Mouse (Mus musculus): Measurements from ENCODE around the gene H2-T24. TPM values are rescaled to one million over a fixed set of nuclear protein-coding genes. Genes with fewer than 3 reads are reported as not detected.
A peak's percentile ranks its signal among the peaks of the same experiment; 100 is the strongest.
"Not testable (repeated sequence)": the region's sequence is repeated elsewhere in the genome, so short reads cannot be mapped to it uniquely, and the experiment has no call there.

Gene H2-T24
- total RNA-seq, 2 experiments from 2014 or later, result 0.54 to 0.80 TPM

DNA sequence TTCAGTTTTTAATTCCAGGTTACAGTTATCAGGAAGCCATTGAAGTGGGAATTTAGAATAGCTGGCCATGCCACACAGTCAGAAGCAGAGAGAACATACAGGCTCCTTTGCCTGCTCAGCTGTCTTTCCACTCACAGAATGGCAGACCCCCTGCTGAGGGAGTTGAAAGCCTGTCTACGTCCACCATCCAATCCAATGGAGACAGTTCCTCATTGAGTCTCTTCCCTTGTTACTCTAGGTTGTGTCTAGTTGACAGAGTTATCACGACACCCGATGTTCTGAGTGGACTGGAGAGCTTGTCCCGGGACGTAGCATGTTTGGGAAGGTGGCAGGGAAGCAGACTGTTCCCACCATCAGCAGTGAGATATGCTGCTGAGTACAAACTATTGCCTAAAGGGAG, 4.8 kb upstream of the H2-T24 start:
- DNase-seq (ENCODE audit: low spot score in 2 of 2), result no peak

DNA sequence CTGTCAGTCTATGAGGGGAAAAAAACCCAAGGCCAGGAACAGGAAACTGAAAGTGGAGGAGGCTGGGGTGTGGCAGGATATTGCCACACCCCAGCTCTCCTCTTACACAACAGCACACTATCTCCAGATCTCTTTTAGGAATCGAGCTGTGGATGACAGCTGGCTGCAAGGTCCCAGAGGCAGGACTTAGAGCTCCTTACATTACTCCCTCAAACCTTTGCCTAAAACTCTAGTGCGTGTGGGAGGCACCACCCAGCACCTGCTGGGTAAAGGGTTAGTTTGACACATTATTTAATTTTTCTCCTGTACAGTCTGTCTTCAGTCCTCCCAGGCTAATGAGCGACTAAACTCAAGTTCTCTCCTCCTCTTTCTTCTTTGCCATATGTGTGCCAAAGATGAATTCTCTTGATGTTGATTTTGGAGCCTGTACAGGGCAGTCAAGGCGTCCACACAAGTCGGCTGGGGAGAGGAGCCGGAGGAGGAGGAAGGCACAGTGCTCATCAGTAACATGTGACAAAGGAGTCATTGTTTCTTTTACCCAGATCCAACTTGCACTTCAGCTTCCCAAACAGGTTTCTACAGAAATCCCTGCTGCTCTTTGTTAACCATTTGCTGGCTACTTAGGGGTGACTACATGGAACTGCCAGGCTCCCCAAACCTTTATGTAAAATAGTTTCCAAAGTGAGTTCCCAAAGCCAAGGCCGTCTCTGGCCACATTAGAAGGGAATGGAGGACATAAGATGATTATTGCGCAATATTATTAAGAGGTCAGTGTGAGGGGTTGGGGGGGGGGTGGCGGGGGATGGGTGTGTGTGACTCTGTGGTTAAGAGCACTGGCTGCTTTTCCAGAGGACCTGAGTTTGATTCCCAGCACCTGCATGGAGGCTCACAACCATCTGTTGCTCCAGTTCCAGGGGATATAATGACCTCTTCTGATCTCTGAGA, 3.6 kb upstream of the H2-T24 start:
- no peak for DNase-seq (ENCODE audit: low spot score in 2 of 2)

- DNase-seq (ENCODE audit: low spot score in 2 of 2), result no peak
Measured at GRCm38 (mm10) chr17:36022922-36023321, 2.6 kb upstream of the H2-T24 start.

GRCm38 (mm10) chr17:36022098-36022497, 1.7 kb upstream of the H2-T24 start:
- DNase-seq (ENCODE audit: low spot score in 2 of 2), result no peak

- DNase-seq (ENCODE audit: low spot score in 2 of 2), result no peak
Measured at GRCm38 (mm10) chr17:36021309-36021708, 949 bp upstream of the H2-T24 start.

DNA sequence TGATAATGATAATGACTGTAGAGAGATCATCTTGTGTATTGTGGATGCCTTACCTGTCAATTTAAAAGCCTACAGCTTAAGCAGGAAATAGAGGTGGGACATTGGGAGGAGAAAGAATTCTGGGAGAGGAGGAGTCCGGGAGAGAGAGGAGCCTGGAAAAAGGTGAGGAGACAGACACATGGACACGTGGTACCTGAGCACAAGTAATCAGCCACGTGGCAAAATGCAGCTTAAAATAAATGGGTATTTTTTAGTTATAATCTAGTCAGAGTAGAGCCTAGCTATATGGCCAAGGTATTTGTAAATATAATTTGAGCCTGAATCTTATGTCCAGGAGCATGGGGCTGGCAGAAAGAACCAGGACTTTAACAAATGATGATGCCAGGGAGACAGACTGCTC, 841 bp downstream of the H2-T24 start:
- DNase-seq (ENCODE audit: low spot score in 2 of 2), result no peak

DNA sequence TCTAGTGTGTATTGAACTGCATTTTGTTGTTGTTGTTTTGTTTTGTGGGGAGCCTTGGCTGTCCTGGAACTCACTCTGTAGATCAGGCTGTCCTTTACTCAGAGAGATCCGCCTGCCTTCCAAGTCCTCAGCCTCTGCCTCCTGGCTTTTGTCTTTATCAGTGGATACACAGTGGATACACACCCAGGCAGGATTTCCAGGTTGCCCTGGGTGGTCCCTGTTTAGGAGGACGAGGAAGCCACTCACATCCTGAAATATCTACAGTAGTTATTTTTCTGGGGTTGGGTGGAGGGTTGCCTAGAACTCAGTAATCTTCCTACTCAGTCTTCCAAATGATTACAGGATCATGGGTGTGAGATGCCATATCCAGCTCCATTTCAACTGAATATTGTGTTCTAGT, 1.4 kb downstream of the H2-T24 start:
- no peak for DNase-seq (ENCODE audit: low spot score in 2 of 2)

- DNase-seq (ENCODE audit: low spot score in 2 of 2), result no peak
Measured at GRCm38 (mm10) chr17:36017046-36017445, 3.3 kb downstream of the H2-T24 start.

- no peak for DNase-seq (ENCODE audit: low spot score in 2 of 2)
Measured at GRCm38 (mm10) chr17:36014977-36015376, 5.4 kb downstream of the H2-T24 start.

DNA sequence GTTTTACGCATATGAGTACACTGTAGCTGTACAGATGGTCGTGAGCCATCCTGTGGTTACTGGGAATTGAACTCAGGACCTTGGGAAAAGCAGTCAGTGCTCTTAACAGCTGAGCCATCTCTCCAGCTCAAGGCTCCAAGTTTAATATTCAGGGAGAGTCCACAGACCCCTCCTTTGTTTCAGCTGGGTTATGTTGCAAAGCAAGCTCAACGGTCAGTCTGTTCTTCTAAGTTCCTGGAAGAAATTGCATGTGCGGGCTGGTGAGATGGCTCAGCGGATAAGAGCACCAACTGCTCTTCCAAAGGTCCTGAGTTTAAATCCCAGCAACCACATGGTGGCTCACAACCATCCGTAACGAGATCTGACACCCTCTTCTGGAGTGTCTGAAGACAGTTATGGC, 16.0 kb downstream of the H2-T24 start:
- DNase-seq (ENCODE audit: low spot score in 2 of 2), result not testable (repeated sequence)

DNA sequence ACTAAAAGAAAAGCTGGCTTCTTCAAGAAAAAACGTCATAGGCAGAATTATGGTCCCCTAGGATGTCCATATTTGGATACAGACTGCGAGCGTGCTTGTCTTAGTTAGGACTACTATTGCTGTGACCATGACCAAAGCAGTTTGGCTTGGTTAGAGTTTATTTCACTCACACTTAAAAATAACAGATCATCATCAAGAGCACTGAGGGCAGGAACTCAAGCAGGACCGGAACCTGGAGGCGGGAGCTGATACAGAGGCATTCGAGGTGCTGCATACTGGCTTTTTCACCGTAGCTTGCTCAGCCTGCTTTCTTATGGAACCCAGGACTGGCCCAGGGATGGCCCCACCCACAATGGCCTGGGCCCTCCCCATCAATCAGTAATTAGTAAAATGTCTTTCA, 17.0 kb downstream of the H2-T24 start:
- no peak for DNase-seq (ENCODE audit: low spot score in 2 of 2)

DNA sequence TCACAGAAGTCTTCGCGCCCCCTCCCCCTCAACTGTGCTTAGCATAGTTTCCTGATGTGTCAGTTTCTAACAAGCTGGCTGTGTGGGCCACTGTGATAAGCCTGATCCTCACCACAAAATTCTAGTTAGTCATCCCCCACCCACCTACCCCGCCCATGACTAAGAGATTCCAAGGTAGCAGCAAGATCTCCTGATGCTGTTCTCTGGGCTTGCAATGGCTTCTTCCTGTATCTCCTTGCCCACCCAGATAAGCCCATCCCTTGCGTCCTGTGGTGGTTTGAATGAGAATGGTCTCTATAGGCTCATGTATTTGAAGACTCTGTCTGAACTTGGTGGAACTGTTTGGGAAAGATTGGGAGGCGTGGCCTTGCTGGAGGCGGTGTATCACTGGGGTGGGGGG, 18.4 kb downstream of the H2-T24 start:
- no peak for DNase-seq (ENCODE audit: low spot score in 2 of 2)

DNA sequence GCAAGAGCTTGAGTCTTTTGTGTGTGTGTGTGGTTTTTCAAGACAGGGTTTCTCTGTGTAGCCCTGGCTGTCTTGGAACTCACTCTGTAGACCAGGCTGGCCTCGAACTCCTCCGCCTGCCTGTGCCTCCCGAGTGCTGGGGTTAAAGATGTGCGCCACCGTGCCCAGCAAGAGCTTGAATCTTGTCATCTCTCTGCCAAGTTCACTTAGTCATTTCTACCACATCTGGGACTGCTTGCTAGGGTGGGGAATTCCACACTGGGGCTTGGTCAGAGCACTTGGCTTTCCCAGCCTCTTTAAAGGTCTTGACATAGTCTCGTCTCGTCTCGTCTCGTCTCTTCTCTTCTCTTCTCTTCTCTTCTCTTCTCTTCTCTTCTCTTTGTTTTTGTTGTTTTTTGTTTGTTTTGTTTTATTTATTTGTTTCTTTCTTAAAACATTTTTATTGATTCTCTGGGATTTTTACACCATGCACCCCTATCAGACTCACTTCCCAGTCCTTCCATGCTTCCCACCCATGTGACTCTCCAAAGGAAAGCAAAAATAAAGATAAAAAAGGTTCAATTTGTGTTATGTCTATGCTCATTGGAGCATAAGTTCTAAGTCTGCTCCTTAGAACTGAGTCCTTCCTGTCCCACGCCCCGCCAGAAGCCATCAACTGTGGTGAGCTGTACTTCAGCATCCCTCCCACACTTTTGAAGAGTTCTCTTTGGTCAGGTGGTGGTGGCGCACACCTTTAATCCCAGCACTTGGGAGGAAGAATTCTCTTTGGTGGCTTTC, 19.1 kb downstream of the H2-T24 start:
- DNase-seq (ENCODE audit: low spot score in 2 of 2), result no peak

DNA sequence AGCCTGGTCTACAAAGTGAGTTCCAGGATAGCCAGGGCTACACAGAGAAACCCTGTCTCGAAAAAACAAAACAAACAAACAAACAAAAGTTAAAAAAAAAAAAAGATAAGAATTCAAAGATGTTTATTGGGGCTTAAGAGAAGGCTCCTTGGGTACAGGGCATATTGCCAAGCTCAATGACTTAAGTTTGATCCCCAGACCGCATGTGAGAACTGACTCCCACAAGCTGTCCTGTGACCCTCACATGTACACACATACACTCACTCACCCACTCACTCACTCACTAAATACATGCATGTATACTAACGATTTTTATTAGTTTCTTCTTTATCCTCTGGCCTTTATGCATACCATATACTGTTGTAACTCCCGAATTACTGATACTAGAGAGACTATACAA, 20.0 kb downstream of the H2-T24 start:
- DNase-seq (ENCODE audit: low spot score in 2 of 2), result no peak

- no peak for DNase-seq (ENCODE audit: low spot score in 2 of 2)
Measured at GRCm38 (mm10) chr17:35999356-35999755, 21.0 kb downstream of the H2-T24 start.

DNA sequence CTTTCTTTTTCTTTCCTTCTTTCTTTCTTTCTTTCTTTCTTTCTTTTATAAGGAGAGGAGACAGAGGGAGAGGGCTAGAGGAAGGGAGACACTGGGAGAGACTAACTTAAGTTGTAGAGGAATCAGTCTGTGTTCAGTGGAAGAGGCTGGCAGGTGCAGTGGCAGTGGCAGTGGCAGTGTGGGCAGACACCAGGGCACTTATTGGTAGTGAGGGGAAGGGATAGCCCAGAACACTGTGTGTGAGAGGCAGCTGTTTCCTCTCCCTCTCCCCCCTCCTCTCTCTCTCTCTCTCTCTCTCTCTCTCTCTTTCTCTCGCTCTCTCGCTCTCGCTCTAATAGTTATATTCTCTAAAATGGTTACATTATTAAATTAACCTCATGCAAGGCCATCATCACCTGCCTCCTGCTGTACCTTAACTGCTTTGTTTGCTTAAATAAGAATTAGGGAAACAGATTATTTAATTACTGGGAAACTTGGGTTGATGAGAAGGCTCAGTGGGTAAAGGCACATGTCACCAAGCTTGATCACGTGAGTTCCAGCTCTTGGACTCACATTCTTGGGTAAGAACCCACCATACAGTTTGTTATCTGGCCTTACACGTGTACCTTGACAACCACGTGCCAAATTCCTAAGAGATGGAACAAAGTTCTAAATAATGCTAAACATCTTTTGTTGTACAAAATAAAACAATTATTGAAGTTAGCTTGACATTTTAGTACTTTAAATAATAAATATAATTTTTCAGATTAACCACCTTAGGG, 21.6 kb downstream of the H2-T24 start:
- DNase-seq (ENCODE audit: low spot score in 2 of 2), result no peak

- no peak for DNase-seq (ENCODE audit: low spot score in 2 of 2)
Measured at GRCm38 (mm10) chr17:35997713-35998510, 22.4 kb downstream of the H2-T24 start.

GRCm38 (mm10) chr17:35996949-35997348, 23.4 kb downstream of the H2-T24 start:
- DNase-seq (ENCODE audit: low spot score in 2 of 2), result peak; percentile 98

- no peak for DNase-seq (ENCODE audit: low spot score in 2 of 2)
Measured at GRCm38 (mm10) chr17:35994879-35995240, 25.5 kb downstream of the H2-T24 start.

DNA sequence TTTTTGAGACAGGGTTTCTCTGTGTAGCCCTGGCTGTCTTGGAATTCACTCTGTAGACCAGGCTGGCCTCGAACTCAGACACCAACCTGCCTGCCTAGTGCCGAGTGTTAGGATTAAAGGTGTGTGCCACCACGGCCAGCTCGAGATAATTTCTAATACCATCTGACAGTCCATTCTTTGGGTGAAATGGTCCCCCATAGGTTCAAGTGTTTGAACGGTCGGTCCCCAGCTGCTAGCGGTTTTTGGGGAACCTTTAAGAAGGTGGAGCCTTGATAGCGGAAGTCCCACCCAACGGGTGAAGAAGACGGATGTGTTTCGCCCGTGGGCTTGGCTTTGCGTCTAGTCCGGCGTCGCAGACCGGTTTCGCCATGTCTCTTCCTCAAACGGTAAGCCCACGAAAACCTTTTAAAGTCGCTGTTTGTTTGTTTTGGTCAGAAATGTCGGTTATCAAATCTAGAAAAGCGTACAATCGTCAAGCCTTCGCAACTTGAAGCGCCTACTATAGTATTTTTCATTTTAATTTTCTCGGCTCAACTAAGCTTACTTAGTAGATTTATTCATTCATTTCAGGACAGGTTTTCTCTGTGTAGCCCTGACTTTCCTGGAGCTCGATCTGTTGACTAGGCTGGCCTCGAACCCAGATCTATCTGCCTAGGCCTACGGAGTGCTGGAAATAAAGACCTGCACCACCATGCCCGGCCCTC, 26.0 kb downstream of the H2-T24 start:
- DNase-seq (ENCODE audit: low spot score in 2 of 2), result peak; percentile 74 to 80
